Mouse (Mus musculus) liver, postnatal 0 days (tissue): ENCODE measurements around the gene Hsp90aa1. TPM values are rescaled to one million over a fixed set of nuclear protein-coding genes. Genes with fewer than 3 reads are reported as not detected.

Experiments
- ATAC-seq: fragments of 200-750 bp; cut with Nextera tagmentation; 2 replicates; pipeline ENCODE4 v1.8.0; 2017; ENCODE audit warnings: mild to moderate bottlenecking, moderate library complexity
- DNase-seq: peaks from one replicate; pipeline ENCODE4 v3.0.0-alpha.2; 2016
- H3K27ac ChIP-seq: fragments of 300-500 bp; sonication (generic); 2 replicates; pipeline ENCODE4 v1.5.1; 2014; ENCODE audit warnings: antibody characterized with exemption, moderate library complexity, mild to moderate bottlenecking, low read depth
- H3K27me3 ChIP-seq: fragments of 300-500 bp; sonication (generic); 2 replicates; pipeline ENCODE4 v1.6.1; 2014; ENCODE audit warnings: low read length, control low read depth, mixed read lengths; ENCODE audit not compliant: insufficient read depth
- H3K36me3 ChIP-seq: fragments of 300-500 bp; sonication (generic); replicated peaks from 2 replicates; pipeline ENCODE4 v1.6.1; 2014; ENCODE audit warnings: mild to moderate bottlenecking, control low read depth, low read length, moderate library complexity, mixed read lengths; ENCODE audit not compliant: insufficient read depth
- H3K4me1 ChIP-seq: fragments of 300-500 bp; sonication (generic); 2 replicates; pipeline ENCODE4 v1.6.1; 2014; ENCODE audit warnings: antibody characterized with exemption, mild to moderate bottlenecking, control low read depth; ENCODE audit not compliant: insufficient read depth
- H3K4me2 ChIP-seq: fragments of 300-500 bp; sonication (generic); 2 replicates; pipeline ENCODE4 v1.6.1; 2014; ENCODE audit warnings: low read depth, mild to moderate bottlenecking, low read length, moderate library complexity, mixed read lengths
- H3K4me3 ChIP-seq: fragments of 300-500 bp; sonication (generic); 2 replicates; pipeline ENCODE4 v1.5.1; 2014; ENCODE audit warnings: low read depth, low read length
- H3K9ac ChIP-seq: fragments of 300-500 bp; sonication (generic); replicated peaks from 2 replicates; pipeline ENCODE4 v1.6.1; 2014; ENCODE audit warnings: mild to moderate bottlenecking, moderate library complexity
- H3K9me3 ChIP-seq: fragments of 300-500 bp; sonication (generic); 2 replicates; pipeline ENCODE4 v1.6.1; 2016; ENCODE audit warnings: mild to moderate bottlenecking, control low read depth, low read length, mixed read lengths
- CTCF ChIP-seq: sonication (generic); IDR thresholded peaks from 2 replicates; pipeline ENCODE4 v1.5.1; 2016; ENCODE audit warnings: antibody characterized with exemption, low read depth
- EP300 ChIP-seq: IDR thresholded peaks from 2 replicates; pipeline ENCODE4 v1.6.1; 2016; ENCODE audit warnings: antibody characterized with exemption, low read depth, mild to moderate bottlenecking
- WGBS: fragments of 180-500 bp; shearing (Covaris S2); extraction: QIAGEN DNeasy Blood & Tissue Kit; methylation state at CpG from one replicate; pipeline ENCODE4 v1.1.7; 2014; ENCODE audit not compliant: insufficient replicate concordance; 5-methylcytosine and 5-hydroxymethylcytosine counted together
- polyA plus RNA-seq: library from polyadenylated mRNA; unstranded; fragments of >200 nt; fragmentation: Nextera tagmentation; extraction: Ambion mirVana; gene quantifications from 2 replicates; pipeline ENCODE4 v1.2.1, GENCODE M21; 2015

The Hsp90aa1 gene
- polyA plus RNA-seq, 1 experiment from 2014 or later: 250 TPM

DNA sequence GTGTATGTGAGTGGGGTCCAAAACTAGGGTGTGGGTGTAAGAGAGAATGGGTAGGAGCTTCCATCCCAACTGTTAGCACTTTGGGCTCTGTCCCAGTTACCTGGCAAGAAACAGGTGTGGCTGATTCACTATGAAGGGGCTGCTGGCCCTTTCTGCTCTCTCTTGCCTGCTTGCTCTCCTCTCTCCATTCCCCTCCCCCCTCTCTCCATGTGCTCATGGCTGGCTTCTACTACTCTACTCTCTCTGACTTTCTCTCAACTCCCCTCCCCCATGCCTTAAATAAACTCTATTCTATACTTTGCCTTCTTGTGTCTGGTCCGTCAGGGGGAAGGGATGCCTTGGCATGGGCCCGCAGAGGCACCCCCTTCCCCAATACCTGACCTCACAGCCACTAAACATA lies 1.8 kb downstream of the Hsp90aa1 start:
- H3K27me3 ChIP-seq: no peaks in the 10 kb centered on the region
- H3K27ac ChIP-seq: 0 out of 2 replicates have a peak overlapping the region, but pooled peaks have one; percentile 12
- no peak overlapping the region for H3K4me3 ChIP-seq
- no peaks in the 10 kb centered on the region for H3K9me3 ChIP-seq
- ATAC-seq (no peak), DNase-seq (no peak)
- WGBS: 58% methylated on average over 2 of the region's 2 CpGs
- H3K4me1 ChIP-seq: peaks cover 26% of the 10 kb centered on the region
- no peak for TF ChIP-seq CTCF
- no peak for TF ChIP-seq EP300
- H3K4me2 ChIP-seq: no peak overlapping the region
- no peak overlapping the region; the same call in 1 of the 2 replicates for H3K9ac ChIP-seq
- no peaks in the 10 kb centered on the region for H3K36me3 ChIP-seq

DNA sequence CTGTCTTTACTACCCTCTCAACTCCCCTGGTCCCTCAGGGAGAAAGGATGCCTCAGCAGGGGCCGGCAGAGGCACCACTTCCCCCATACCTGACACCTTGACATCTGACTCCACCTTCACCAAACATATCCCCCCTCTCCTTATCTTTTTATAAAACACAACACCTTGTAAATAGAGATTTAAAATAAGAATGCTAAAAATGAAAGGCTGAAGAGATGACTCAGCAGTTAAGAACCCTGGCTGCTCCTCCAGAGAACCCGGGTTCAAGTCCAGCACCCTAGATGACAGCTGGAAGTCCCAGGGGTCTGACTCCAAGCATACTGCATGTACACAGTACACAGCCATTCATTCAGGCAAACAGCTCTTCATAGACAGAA lies 3.4 kb downstream of the Hsp90aa1 start:
- DNase-seq: no peak
- Histone ChIP-seq H3K4me2 (peak overlapping the region; percentile 49), H3K9ac (peak overlapping the region; percentile 3; the same call in 1 of the 2 replicates), H3K4me3 (0 out of 2 replicates have a peak overlapping the region, but pooled peaks have one; percentile 9), H3K9me3 (no peaks in the 10 kb centered on the region), H3K4me1 (peaks cover 33% of the 10 kb centered on the region), H3K27me3 (no peaks in the 10 kb centered on the region), H3K36me3 (peaks cover 7% of the 10 kb centered on the region; the same call in 1 of the 2 replicates), H3K27ac (peak overlapping the region; percentile 70)
- ATAC-seq: no peak
- WGBS: 43% methylated on average over 2 of the region's 2 CpGs
- no peak for TF ChIP-seq EP300
- no peak for TF ChIP-seq CTCF

DNA sequence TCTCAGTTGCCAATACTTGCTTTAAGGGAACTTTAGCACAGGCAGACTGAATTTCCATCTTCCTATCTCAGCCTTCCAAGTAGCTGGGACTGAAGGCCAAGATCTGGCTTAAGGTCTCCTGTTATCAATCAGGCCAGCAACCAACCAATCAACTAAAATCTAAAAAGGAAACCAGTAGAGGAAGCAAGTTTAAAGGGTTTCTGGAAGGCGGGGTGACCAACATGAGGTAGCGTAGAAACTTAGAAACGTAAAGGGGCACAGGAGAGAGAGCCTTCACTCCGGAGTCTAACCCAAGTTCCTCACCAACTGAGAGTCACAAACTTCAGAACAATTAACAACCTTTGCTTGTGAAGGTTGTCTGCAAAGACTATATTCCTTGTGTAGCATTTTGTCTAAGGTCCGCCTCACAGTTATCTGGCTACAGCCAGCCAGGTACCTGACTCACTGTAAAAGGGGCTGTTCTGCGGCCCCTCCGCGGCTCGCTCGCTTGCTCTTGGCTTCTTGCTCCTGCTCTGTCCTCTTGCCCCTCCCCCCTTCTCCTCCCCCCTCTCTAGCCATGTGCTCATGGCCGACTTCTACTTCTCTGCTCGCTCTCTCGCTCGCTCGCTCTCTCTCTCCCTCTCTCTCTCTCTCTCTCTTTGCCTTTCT lies 3.9 kb downstream of the Hsp90aa1 start:
- no peaks in the 10 kb centered on the region for H3K27me3 ChIP-seq
- WGBS: 20% methylated on average over 15 of the region's 15 CpGs
- H3K9me3 ChIP-seq: no peaks in the 10 kb centered on the region
- peak overlapping the region; percentile 70 for H3K27ac ChIP-seq
- 0 out of 2 replicates have a peak overlapping the region, but pooled peaks have one; percentile 9 for H3K4me3 ChIP-seq
- H3K4me2 ChIP-seq: peak overlapping the region; percentile 49
- peaks cover 33% of the 10 kb centered on the region for H3K4me1 ChIP-seq
- H3K36me3 ChIP-seq: peaks cover 11% of the 10 kb centered on the region
- ATAC-seq (no peak), DNase-seq (peak; percentile 35)
- peak overlapping the region; percentile 3; the same call in 1 of the 2 replicates for H3K9ac ChIP-seq
- TF ChIP-seq EP300 (no peak), CTCF (no peak)

DNA sequence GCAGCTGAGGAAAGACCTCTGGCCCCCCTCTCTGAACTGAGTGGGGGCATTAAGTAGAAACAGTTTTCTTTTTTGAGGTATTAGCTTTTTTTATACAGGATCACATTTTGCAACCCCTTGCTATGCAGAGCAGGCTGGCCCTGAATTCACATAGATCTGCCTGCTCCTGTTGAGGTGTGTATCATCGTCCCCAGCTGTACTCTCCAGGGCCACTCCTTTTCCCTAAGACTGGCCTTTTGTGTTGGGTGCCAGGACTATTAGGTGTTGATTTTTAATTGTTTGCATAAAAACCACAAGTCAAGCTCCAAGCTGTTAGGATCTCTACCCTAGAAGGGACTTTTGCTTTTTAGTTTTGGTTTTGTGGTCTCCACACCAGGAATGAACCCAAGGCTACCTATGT lies 4.4 kb downstream of the Hsp90aa1 start:
- no peak overlapping the region for H3K4me3 ChIP-seq
- H3K4me2 ChIP-seq: peak overlapping the region; percentile 49
- peak overlapping the region; percentile 3; the same call in 1 of the 2 replicates for H3K9ac ChIP-seq
- H3K4me1 ChIP-seq: peaks cover 33% of the 10 kb centered on the region
- TF ChIP-seq CTCF (no peak), EP300 (no peak)
- no peak for ATAC-seq
- peaks cover 16% of the 10 kb centered on the region for H3K36me3 ChIP-seq
- peak overlapping the region; percentile 70 for H3K27ac ChIP-seq
- no peaks in the 10 kb centered on the region for H3K27me3 ChIP-seq
- 69% methylated on average over 1 of the region's 1 CpGs for WGBS
- DNase-seq: no peak
- H3K9me3 ChIP-seq: no peaks in the 10 kb centered on the region

DNA sequence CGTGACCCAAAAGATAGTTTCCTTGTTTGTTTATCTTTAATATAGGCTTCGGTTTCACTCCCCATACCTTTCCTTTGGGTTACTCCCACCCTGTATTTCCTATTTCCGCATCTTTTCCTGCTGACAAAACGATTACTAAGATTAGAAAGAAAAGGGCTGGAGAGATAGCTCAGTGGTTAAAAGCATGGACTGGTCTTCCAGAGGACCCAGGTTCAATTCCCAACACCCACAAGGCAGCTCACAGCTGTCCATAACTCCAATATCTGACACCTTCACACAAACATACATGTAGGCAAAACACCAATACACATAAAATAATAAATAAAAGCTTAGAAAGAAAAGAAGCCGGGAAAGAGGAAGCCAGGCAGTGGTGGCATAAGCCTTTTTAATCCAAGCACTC lies 5.1 kb downstream of the Hsp90aa1 start:
- Histone ChIP-seq H3K4me3 (no peak overlapping the region), H3K9ac (no peak overlapping the region), H3K9me3 (no peaks in the 10 kb centered on the region), H3K27ac (peak overlapping the region; percentile 70; the same call in 1 of the 2 replicates), H3K4me2 (peak overlapping the region; percentile 99), H3K27me3 (no peaks in the 10 kb centered on the region), H3K4me1 (peaks cover 33% of the 10 kb centered on the region), H3K36me3 (peaks cover 21% of the 10 kb centered on the region)
- TF ChIP-seq EP300 (no peak), CTCF (no peak)
- ATAC-seq (no peak), DNase-seq (no peak)
- 47% methylated on average over 5 of the region's 5 CpGs for WGBS

DNA sequence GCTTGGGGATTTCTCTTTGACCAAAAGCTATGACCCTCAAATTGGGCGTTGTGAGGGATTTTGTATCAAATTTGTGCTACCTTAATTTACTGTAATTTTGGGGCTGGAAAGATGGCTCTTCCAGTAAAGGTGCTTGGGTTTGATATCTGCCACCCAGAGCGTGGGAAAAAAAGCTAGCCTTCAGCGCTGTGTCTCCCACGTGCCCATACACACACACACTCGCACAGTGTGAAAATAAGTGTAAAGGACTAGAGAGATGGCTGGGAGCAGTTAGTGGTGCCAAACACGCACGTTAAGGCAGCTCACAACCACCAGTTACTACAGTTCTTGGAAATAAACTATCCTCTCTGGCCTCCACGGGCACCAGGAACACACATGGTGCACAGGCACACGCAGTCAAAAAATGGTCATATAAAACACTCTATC lies 5.5 kb downstream of the Hsp90aa1 start:
- H3K4me2 ChIP-seq: peak overlapping the region; percentile 99
- no peaks in the 10 kb centered on the region for H3K27me3 ChIP-seq
- H3K4me3 ChIP-seq: peak overlapping the region; percentile 100
- no peak for ATAC-seq
- H3K27ac ChIP-seq: peak overlapping the region; percentile 82
- peaks cover 33% of the 10 kb centered on the region for H3K4me1 ChIP-seq
- TF ChIP-seq EP300 (no peak), CTCF (no peak)
- DNase-seq: no peak
- no peaks in the 10 kb centered on the region for H3K9me3 ChIP-seq
- peak overlapping the region; percentile 84 for H3K9ac ChIP-seq
- WGBS: 32% methylated on average over 9 of the region's 9 CpGs
- H3K36me3 ChIP-seq: peaks cover 24% of the 10 kb centered on the region
